12 mouse cellular contexts compared by ENCODE assay signal in the genomic region with DNA sequence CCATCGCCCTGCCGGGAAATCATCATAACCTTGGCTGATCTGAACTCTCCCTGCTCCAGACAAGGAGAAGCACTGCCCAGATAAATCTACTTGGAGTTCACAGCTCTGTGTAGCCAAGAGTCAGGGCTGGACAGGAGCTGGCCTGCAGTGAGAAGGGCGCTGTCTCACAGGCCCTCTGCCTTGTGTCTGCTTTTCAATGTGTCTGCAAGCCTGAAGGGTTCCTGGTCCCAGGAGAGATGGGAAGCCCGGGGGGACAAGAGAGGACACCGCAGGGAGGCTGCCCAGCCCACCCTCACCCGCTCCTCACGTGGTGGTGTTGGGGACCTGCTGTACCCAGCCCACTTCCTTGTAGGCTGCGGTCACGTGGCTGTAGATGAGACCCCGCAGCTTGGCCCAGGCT. TPM values are rescaled to one million over a fixed set of nuclear protein-coding genes. Genes with fewer than 3 reads are reported as not detected.
DNase-seq lines count a peak whose midpoint lies in the region; ATAC-seq and TF ChIP-seq lines count a peak whose summit lies in the region.
"Had no signal": no experiment of that assay in that cellular context is flagged by ENCODE, and none has a peak within 500 bp of the region (broad histone marks: within the 10 kb centered on the region; RNA-seq: fewer than 3 reads in every experiment).

No protein-coding gene starts in this region.

- peaks cover 72% of the 10 kb centered on the region for H3K27me3 ChIP-seq in heart, embryonic 10.5 days (ENCODE audit: insufficient read depth, poor library complexity, severe bottlenecking)
- H3K27me3 ChIP-seq in lung, embryonic 16.5 days (ENCODE audit: control insufficient read depth, insufficient read depth, low read depth, low read length), result peaks cover 20% of the 10 kb centered on the region
- peaks cover 9% of the 10 kb centered on the region; the same call in 1 of the 2 replicates for H3K27me3 ChIP-seq in embryonic facial prominence, embryonic 15.5 days
- H3K27me3 ChIP-seq in small intestine, adult 2 months (ENCODE audit: control insufficient read depth, insufficient read depth, low read length), result peaks cover 11% of the 10 kb centered on the region

- H3K9ac ChIP-seq in lung, embryonic 16.5 days (ENCODE audit: low read length), result peak overlapping the region; percentile 19; the same call in 1 of the 2 replicates
- 0 out of 2 replicates have a peak overlapping the region, but pooled peaks have one; percentile 18 for H3K9ac ChIP-seq in embryonic facial prominence, embryonic 15.5 days
- H3K9ac ChIP-seq: hindbrain, embryonic 15.5 days had no signal

- ATAC-seq in lung, embryonic 16.5 days (ENCODE audit: low read depth), result no peak
- ATAC-seq in embryonic facial prominence, embryonic 15.5 days (ENCODE audit: insufficient number of reproducible peaks, low FRiP score, low TSS enrichment, low read depth), result no peak
- ATAC-seq: CD4-positive, CD25-positive, alpha-beta regulatory T cell, adult 4 months had no signal

- WGBS in heart, embryonic 10.5 days, result 66% methylated on average over 10 of the region's 10 CpGs
- 69% methylated on average over 10 of the region's 10 CpGs for WGBS in lung, embryonic 16.5 days
- 75% methylated on average over 10 of the region's 10 CpGs for WGBS in embryonic facial prominence, embryonic 15.5 days
- 78% methylated on average over 10 of the region's 10 CpGs for WGBS in small intestine, adult 2 months

- H3K4me2 ChIP-seq in lung, embryonic 16.5 days (ENCODE audit: low read depth, low read length), result no peak overlapping the region
- no peak overlapping the region for H3K4me2 ChIP-seq in embryonic facial prominence, embryonic 15.5 days (replicated peaks)
- H3K4me2 ChIP-seq: hindbrain, embryonic 15.5 days had no signal

- no peak for TF ChIP-seq POLR2A in small intestine, adult 2 months (IDR thresholded peaks at IDR 0.05; ENCODE audit: low read depth, low read length)

- H3K27ac ChIP-seq in heart, embryonic 10.5 days, result peak overlapping the region; percentile 79
- peak overlapping the region; percentile 90 for H3K27ac ChIP-seq in lung, embryonic 16.5 days (ENCODE audit: low read length)
- H3K27ac ChIP-seq in embryonic facial prominence, embryonic 15.5 days (replicated peaks), result no peak overlapping the region; the same call in 1 of the 2 replicates
- peak overlapping the region; percentile 88 for H3K27ac ChIP-seq in small intestine, adult 2 months (ENCODE audit: insufficient read depth, low read depth, low read length)
- H3K27ac ChIP-seq: hindbrain, embryonic 15.5 days had no signal

- no peak for TF ChIP-seq CTCF in small intestine, adult 2 months (IDR thresholded peaks at IDR 0.05; ENCODE audit: extremely low read depth, insufficient read length, insufficient replicate concordance, low read depth, low read length)

- no peaks in the 10 kb centered on the region for H3K36me3 ChIP-seq in heart, embryonic 10.5 days
- no peaks in the 10 kb centered on the region for H3K36me3 ChIP-seq in lung, embryonic 16.5 days (ENCODE audit: control insufficient read depth, insufficient read depth, low read length)
- H3K36me3 ChIP-seq in embryonic facial prominence, embryonic 15.5 days, result no peaks in the 10 kb centered on the region
- no peaks in the 10 kb centered on the region for H3K36me3 ChIP-seq in small intestine, adult 2 months (ENCODE audit: control insufficient read depth, insufficient read depth, low read length)
- H3K36me3 ChIP-seq: hindbrain, embryonic 15.5 days had no signal

- DNase-seq in heart, embryonic 10.5 days (ENCODE audit: low spot score), result no peak
- no peak for DNase-seq in heart, adult 18-20 months
- DNase-seq in lung, postnatal 4 days, result no peak
- DNase-seq in thymus, postnatal 25 days, result no peak
- no peak for DNase-seq in cerebellum, postnatal 10 days
- DNase-seq: embryo, embryonic 11 days had no signal

- no peaks in the 10 kb centered on the region for H3K9me3 ChIP-seq in heart, embryonic 10.5 days
- no peaks in the 10 kb centered on the region for H3K9me3 ChIP-seq in lung, embryonic 16.5 days (ENCODE audit: control insufficient read depth, low read length)
- H3K9me3 ChIP-seq in embryonic facial prominence, embryonic 15.5 days (replicated peaks), result no peaks in the 10 kb centered on the region
- H3K9me3 ChIP-seq: hindbrain, embryonic 15.5 days had no signal

- peaks cover 71% of the 10 kb centered on the region for H3K4me1 ChIP-seq in heart, embryonic 10.5 days
- H3K4me1 ChIP-seq in lung, embryonic 16.5 days (replicated peaks; ENCODE audit: control insufficient read depth, insufficient read depth, low read length), result peaks cover 36% of the 10 kb centered on the region
- H3K4me1 ChIP-seq in embryonic facial prominence, embryonic 15.5 days, result peaks cover 81% of the 10 kb centered on the region
- H3K4me1 ChIP-seq in small intestine, adult 2 months (ENCODE audit: control insufficient read depth, insufficient read depth, insufficient read length, low read length), result peaks cover 7% of the 10 kb centered on the region; the same call in 1 of the 2 replicates

- no peak overlapping the region for H3K4me3 ChIP-seq in heart, embryonic 10.5 days
- H3K4me3 ChIP-seq in lung, embryonic 16.5 days (ENCODE audit: low read length), result no peak overlapping the region
- no peak overlapping the region for H3K4me3 ChIP-seq in embryonic facial prominence, embryonic 15.5 days (replicated peaks)
- no peak overlapping the region for H3K4me3 ChIP-seq in small intestine, adult 2 months (ENCODE audit: low read depth, low read length)
- H3K4me3 ChIP-seq: hindbrain, embryonic 15.5 days had no signal

RNA-seq across cellular contexts. Expression of a gene that starts 4.4 kb away (rescaled TPM):
- 0.60 and 0.78 TPM in 2 replicates for polyA plus RNA-seq in heart, embryonic 10.5 days (2016; fragmentation: Nextera tagmentation; extraction: Ambion mirVana)
- total RNA-seq in heart, adult 18-20 months (2021), result 1 to 10 TPM in 1 of 2 experiments, under 1 TPM in 1; 0.62 to 1.6 TPM
- 5.0 and 11.0 TPM in 2 replicates for polyA plus RNA-seq in lung, embryonic 16.5 days (2015; fragmentation: Nextera tagmentation; extraction: Ambion mirVana)
- polyA plus RNA-seq in embryonic facial prominence, embryonic 15.5 days (2015; fragmentation: Nextera tagmentation; extraction: Ambion mirVana), result 3.6 and 3.8 TPM in 2 replicates
- polyA plus RNA-seq in small intestine, adult 2 months (2012; rRNA removed), result 0.30 TPM in 1 of 2 replicates, not detected in the other
- total RNA-seq: monocyte, adult 5-6 weeks had no signal
- polyA plus RNA-seq: CD4-positive, CD25-positive, alpha-beta regulatory T cell, adult 4 months had no signal

RNA-seq across cellular contexts. Expression of a gene that starts 5.1 kb away (rescaled TPM):
- 1.0 and 2.8 TPM in 2 replicates for polyA plus RNA-seq in heart, embryonic 10.5 days (2016; fragmentation: Nextera tagmentation; extraction: Ambion mirVana)
- 10 to 100 TPM; 31.5 to 38.5 TPM for total RNA-seq in heart, adult 18-20 months (2021)
- 13.3 TPM in 2 replicates for polyA plus RNA-seq in lung, embryonic 16.5 days (2015; fragmentation: Nextera tagmentation; extraction: Ambion mirVana)
- polyA plus RNA-seq in embryonic facial prominence, embryonic 15.5 days (2015; fragmentation: Nextera tagmentation; extraction: Ambion mirVana), result 32.7 and 33.3 TPM in 2 replicates
- polyA plus RNA-seq in small intestine, adult 2 months (2012; rRNA removed), result 14.2 and 23.7 TPM in 2 replicates
- total RNA-seq: monocyte, adult 5-6 weeks had no signal
- polyA plus RNA-seq: CD4-positive, CD25-positive, alpha-beta regulatory T cell, adult 4 months had no signal

RNA-seq across cellular contexts. Expression of a gene that starts 22.2 kb away (rescaled TPM):
- 6.7 and 8.7 TPM in 2 replicates for polyA plus RNA-seq in heart, embryonic 10.5 days (2016; fragmentation: Nextera tagmentation; extraction: Ambion mirVana)
- total RNA-seq in heart, adult 18-20 months (2021), result 10 to 100 TPM; 10.6 to 11.5 TPM
- polyA plus RNA-seq in lung, embryonic 16.5 days (2015; fragmentation: Nextera tagmentation; extraction: Ambion mirVana), result 17.9 and 19.6 TPM in 2 replicates
- polyA plus RNA-seq in embryonic facial prominence, embryonic 15.5 days (2015; fragmentation: Nextera tagmentation; extraction: Ambion mirVana), result 8.3 and 8.8 TPM in 2 replicates
- polyA plus RNA-seq in small intestine, adult 2 months (2012; rRNA removed), result 25.3 and 40.8 TPM in 2 replicates
